21 mouse cellular contexts compared by ENCODE assay signal in the genomic region with DNA sequence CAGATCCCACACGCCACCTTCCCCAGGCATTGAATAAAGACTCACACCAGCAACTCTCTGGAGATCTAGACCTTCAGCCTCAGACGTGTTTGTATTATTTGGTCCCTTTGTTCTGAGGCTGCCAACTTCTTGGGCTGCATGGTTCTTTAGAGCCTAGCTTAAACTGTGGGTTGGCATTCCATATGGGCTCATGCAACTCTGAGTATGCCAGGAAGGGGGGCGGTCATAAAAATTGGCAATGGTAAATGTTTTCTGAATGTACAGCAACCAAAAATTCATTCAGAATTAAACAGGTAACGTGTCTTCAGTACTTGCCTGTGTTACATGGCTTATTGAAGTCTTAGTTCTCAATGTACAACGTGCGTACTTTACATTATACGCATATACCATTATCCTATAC.
"Had no signal": no experiment of that assay in that cellular context is flagged by ENCODE, and none has a peak within 500 bp of the region (broad histone marks: within the 10 kb centered on the region; RNA-seq: fewer than 3 reads in every experiment).

No protein-coding gene starts in this region.

- H3K4me3 ChIP-seq: heart, embryonic 10.5 days; heart, embryonic 12.5 days; hindbrain, embryonic 13.5 days; hindbrain, embryonic 15.5 days; left cerebral cortex, adult 2 months; limb, embryonic 10.5 days; limb, embryonic 12.5 days; liver, embryonic 13.5 days; liver, embryonic 15.5 days had no signal

- DNase-seq: gastrocnemius, postnatal 14 days; gastrocnemius, postnatal 36 days; heart, adult 18-20 months; heart, postnatal 10 days; kidney, adult 11 months; kidney, adult 8-10 months; kidney, postnatal 10 days; kidney, postnatal 25 days; kidney, postnatal 4 days; liver; liver, embryonic 13.5 days; liver, postnatal 0 days had no signal

- H3K27ac ChIP-seq: heart, embryonic 10.5 days; hindbrain, embryonic 13.5 days; hindbrain, embryonic 15.5 days; hindbrain, postnatal 0 days; left cerebral cortex, adult 2 months; limb, embryonic 10.5 days; limb, embryonic 12.5 days; liver, embryonic 13.5 days; liver, embryonic 15.5 days had no signal
